ENCODE assay signal across 24 mouse cellular contexts in the genomic region with DNA sequence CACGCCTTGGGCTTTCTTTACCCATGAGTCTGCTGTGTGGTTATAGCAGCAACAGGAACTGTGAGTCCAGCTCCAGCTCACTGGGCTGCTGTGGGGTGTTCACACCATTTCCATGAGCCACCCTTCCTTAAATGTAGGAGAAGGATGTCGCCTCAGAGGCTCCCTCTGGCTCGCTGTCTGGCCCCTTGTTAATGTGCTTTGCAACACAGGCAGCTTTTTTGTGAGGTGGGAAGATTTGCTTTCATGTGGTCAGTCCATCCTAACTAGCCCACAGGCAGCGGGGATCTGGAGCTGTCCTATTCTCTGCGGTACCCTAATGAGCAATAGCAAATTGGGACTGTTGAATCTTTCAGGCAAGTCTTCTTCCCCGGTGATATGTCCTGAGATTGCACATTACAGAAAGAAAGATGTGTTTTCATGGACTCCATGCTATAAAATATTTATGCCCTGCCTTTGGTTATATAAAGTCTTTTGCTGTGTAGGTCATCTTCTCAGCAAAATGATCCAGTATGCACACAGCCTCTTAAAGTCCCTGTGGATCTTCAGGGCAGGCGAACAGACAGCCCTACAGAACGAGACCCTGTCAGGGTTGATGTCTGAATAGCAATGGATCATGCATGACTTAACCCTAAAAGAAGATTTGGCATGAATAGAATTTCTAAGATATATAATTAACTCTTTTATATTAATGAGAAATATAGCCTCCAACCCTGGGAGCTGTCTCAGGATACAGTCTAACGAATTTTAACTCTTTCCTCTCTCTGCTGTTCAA.
DNase-seq lines count a peak whose midpoint lies in the region; ATAC-seq and TF ChIP-seq lines count a peak whose summit lies in the region.
"Had no signal": no experiment of that assay in that cellular context is flagged by ENCODE, and none has a peak within 500 bp of the region (broad histone marks: within the 10 kb centered on the region; RNA-seq: fewer than 3 reads in every experiment).

No protein-coding gene starts in this region.

- no peak for TF ChIP-seq CTCF in midbrain, postnatal 0 days (IDR thresholded peaks at IDR 0.05)

- no peak for ATAC-seq in midbrain, embryonic 11.5 days (ENCODE audit: low FRiP score)
- ATAC-seq in midbrain, postnatal 0 days (ENCODE audit: low FRiP score) = no peak
- ATAC-seq in forebrain, embryonic 12.5 days (ENCODE audit: low FRiP score) = peak; percentile 57; the same call in 1 of the 2 replicates
- ATAC-seq in hindbrain, embryonic 12.5 days (ENCODE audit: low FRiP score) = peak; percentile 72

- H3K4me1 ChIP-seq in midbrain, embryonic 11.5 days (ENCODE audit: control insufficient read depth, insufficient read depth, low read length) = peaks cover 9% of the 10 kb centered on the region
- H3K4me1 ChIP-seq in midbrain, postnatal 0 days (ENCODE audit: insufficient read depth, low read length) = no peaks in the 10 kb centered on the region
- H3K4me1 ChIP-seq in forebrain, embryonic 12.5 days = peaks cover 25% of the 10 kb centered on the region
- peaks cover 7% of the 10 kb centered on the region for H3K4me1 ChIP-seq in hindbrain, embryonic 12.5 days
- H3K4me1 ChIP-seq: kidney, embryonic 15.5 days had no signal

- no peak overlapping the region for H3K27ac ChIP-seq in midbrain, embryonic 11.5 days (ENCODE audit: low read depth, low read length)
- H3K27ac ChIP-seq in midbrain, postnatal 0 days (ENCODE audit: low read depth, low read length) = no peak overlapping the region
- peak overlapping the region; percentile 77 for H3K27ac ChIP-seq in forebrain, embryonic 12.5 days
- H3K27ac ChIP-seq in hindbrain, embryonic 12.5 days = peak overlapping the region; percentile 66
- H3K27ac ChIP-seq: heart, embryonic 13.5 days; kidney, embryonic 15.5 days; limb, embryonic 12.5 days; neural tube, embryonic 12.5 days had no signal

- peak; percentile 79 for DNase-seq in midbrain, embryonic 11.5 days (ENCODE audit: low spot score, missing footprints)
- no peak for DNase-seq in midbrain, postnatal 0 days (ENCODE audit: low spot score)
- peak; percentile 77 for DNase-seq in retina, postnatal 1 day
- no peak for DNase-seq in testis, postnatal 10 days (ENCODE audit: low spot score)
- DNase-seq in urinary bladder, postnatal 4 days (ENCODE audit: low spot score in 2 of 2) = no peak
- DNase-seq: adrenal gland, postnatal 10 days; B cell, adult 2 months; cerebellum, adult 8-10 months; gastrocnemius, postnatal 25 days; heart, adult 18-20 months; kidney, adult 11 months; kidney, postnatal 36 days; layer of hippocampus, postnatal 36 days; lung, adult 18-20 months; lung, postnatal 10 days; right cerebral cortex, postnatal 4 days; thymus, postnatal 25 days had no signal

- 60% methylated on average over 9 of the region's 9 CpGs for WGBS in midbrain, embryonic 11.5 days
- 44% methylated on average over 9 of the region's 9 CpGs for WGBS in midbrain, postnatal 0 days
- 22% methylated on average over 9 of the region's 9 CpGs for WGBS in forebrain, embryonic 12.5 days
- 38% methylated on average over 9 of the region's 9 CpGs for WGBS in hindbrain, embryonic 12.5 days

- H3K9ac ChIP-seq in midbrain, embryonic 11.5 days (ENCODE audit: low read length) = no peak overlapping the region
- H3K9ac ChIP-seq in midbrain, postnatal 0 days (replicated peaks; ENCODE audit: low read length, poor library complexity, severe bottlenecking) = no peak overlapping the region
- no peak overlapping the region for H3K9ac ChIP-seq in forebrain, embryonic 12.5 days
- H3K9ac ChIP-seq in hindbrain, embryonic 12.5 days = no peak overlapping the region
- H3K9ac ChIP-seq: heart, embryonic 13.5 days; kidney, embryonic 15.5 days; limb, embryonic 12.5 days; neural tube, embryonic 12.5 days had no signal

- H3K36me3 ChIP-seq in midbrain, embryonic 11.5 days (ENCODE audit: control insufficient read depth, insufficient read depth, low read length) = no peaks in the 10 kb centered on the region
- no peaks in the 10 kb centered on the region for H3K36me3 ChIP-seq in midbrain, postnatal 0 days (ENCODE audit: insufficient read depth, low read length)
- no peaks in the 10 kb centered on the region for H3K36me3 ChIP-seq in forebrain, embryonic 12.5 days (replicated peaks)
- no peaks in the 10 kb centered on the region for H3K36me3 ChIP-seq in hindbrain, embryonic 12.5 days
- H3K36me3 ChIP-seq: heart, embryonic 13.5 days; kidney, embryonic 15.5 days; limb, embryonic 12.5 days; neural tube, embryonic 12.5 days had no signal

- no peak overlapping the region for H3K4me2 ChIP-seq in midbrain, embryonic 11.5 days
- no peak overlapping the region for H3K4me2 ChIP-seq in midbrain, postnatal 0 days (ENCODE audit: low read depth, low read length, poor library complexity, severe bottlenecking)
- H3K4me2 ChIP-seq in forebrain, embryonic 12.5 days = no peak overlapping the region
- H3K4me2 ChIP-seq in hindbrain, embryonic 12.5 days (replicated peaks) = no peak overlapping the region
- H3K4me2 ChIP-seq: heart, embryonic 13.5 days; kidney, embryonic 15.5 days; limb, embryonic 12.5 days; liver, embryonic 11.5 days; neural tube, embryonic 12.5 days had no signal

- no peak overlapping the region for H3K4me3 ChIP-seq in midbrain, embryonic 11.5 days (ENCODE audit: low read depth, low read length)
- no peak overlapping the region for H3K4me3 ChIP-seq in midbrain, postnatal 0 days (ENCODE audit: low read depth, low read length)
- H3K4me3 ChIP-seq in forebrain, embryonic 12.5 days (replicated peaks) = no peak overlapping the region
- no peak overlapping the region for H3K4me3 ChIP-seq in hindbrain, embryonic 12.5 days
- H3K4me3 ChIP-seq: heart, embryonic 13.5 days; kidney, embryonic 15.5 days; limb, embryonic 12.5 days; neural tube, embryonic 12.5 days had no signal

- no peaks in the 10 kb centered on the region for H3K9me3 ChIP-seq in midbrain, embryonic 11.5 days (ENCODE audit: control insufficient read depth, low read length)
- no peaks in the 10 kb centered on the region for H3K9me3 ChIP-seq in midbrain, postnatal 0 days (ENCODE audit: low read length)
- no peaks in the 10 kb centered on the region for H3K9me3 ChIP-seq in forebrain, embryonic 12.5 days
- H3K9me3 ChIP-seq in hindbrain, embryonic 12.5 days (replicated peaks) = no peaks in the 10 kb centered on the region
- H3K9me3 ChIP-seq: heart, embryonic 13.5 days; kidney, embryonic 15.5 days; neural tube, embryonic 12.5 days had no signal

- H3K27me3 ChIP-seq in midbrain, embryonic 11.5 days (ENCODE audit: control insufficient read depth, insufficient read depth, low read length) = peaks cover 8% of the 10 kb centered on the region; the same call in 1 of the 2 replicates
- H3K27me3 ChIP-seq in midbrain, postnatal 0 days (ENCODE audit: insufficient read depth, low read length) = no peaks in the 10 kb centered on the region
- H3K27me3 ChIP-seq in forebrain, embryonic 12.5 days = no peaks in the 10 kb centered on the region
- H3K27me3 ChIP-seq in hindbrain, embryonic 12.5 days = no peaks in the 10 kb centered on the region
- H3K27me3 ChIP-seq: heart, embryonic 13.5 days; kidney, embryonic 15.5 days; limb, embryonic 12.5 days; neural tube, embryonic 12.5 days had no signal

Comparison
In these comparisons a context has a peak if more than half of its experiments do, and no peak if none do; other contexts are left out.
1. DNase-seq: peak in midbrain, embryonic 11.5 days (single experiment) and retina, postnatal 1 day (single experiment); none in midbrain, postnatal 0 days (single experiment), testis, postnatal 10 days (single experiment) and urinary bladder, postnatal 4 days (0 of 2).
2. ATAC-seq: peak in forebrain, embryonic 12.5 days (single experiment) and hindbrain, embryonic 12.5 days (single experiment); none in midbrain, embryonic 11.5 days (single experiment) and midbrain, postnatal 0 days (single experiment).
3. H3K27ac ChIP-seq: peak in forebrain, embryonic 12.5 days (single experiment) and hindbrain, embryonic 12.5 days (single experiment); none in midbrain, embryonic 11.5 days (single experiment) and midbrain, postnatal 0 days (single experiment).